In genomic region chr13:62897927-62898646, GRCm38 (mm10) we compare ENCODE assay signal across 26 mouse cellular contexts. TPM values are rescaled to one million over a fixed set of nuclear protein-coding genes. Genes with fewer than 3 reads are reported as not detected.
A peak's percentile ranks its signal among the peaks of the same experiment; 100 is the strongest.
DNase-seq lines count a peak whose midpoint lies in the region; ATAC-seq and TF ChIP-seq lines count a peak whose summit lies in the region.
"Had no signal": no experiment of that assay in that cellular context is flagged by ENCODE, and none has a peak within 500 bp of the region (broad histone marks: within the 10 kb centered on the region; RNA-seq: fewer than 3 reads in every experiment).

No protein-coding gene starts in this region.

- no peaks in the 10 kb centered on the region for H3K36me3 ChIP-seq in forebrain, embryonic 16.5 days (ENCODE audit: control insufficient read depth, insufficient read depth)
- no peaks in the 10 kb centered on the region for H3K36me3 ChIP-seq in forebrain, embryonic 10.5 days (replicated peaks)
- no peaks in the 10 kb centered on the region for H3K36me3 ChIP-seq in heart, adult 2 months (ENCODE audit: control insufficient read depth, insufficient read depth, low read length)
- no peaks in the 10 kb centered on the region for H3K36me3 ChIP-seq in kidney, embryonic 16.5 days (ENCODE audit: insufficient read depth, low read length)
- H3K36me3 ChIP-seq: embryonic facial prominence, embryonic 15.5 days; heart, embryonic 13.5 days; limb, embryonic 13.5 days; neural tube, embryonic 13.5 days had no signal

- H3K4me3 ChIP-seq in forebrain, embryonic 16.5 days (replicated peaks; ENCODE audit: low read length): no peak overlapping the region
- no peak overlapping the region for H3K4me3 ChIP-seq in forebrain, embryonic 10.5 days
- no peak overlapping the region for H3K4me3 ChIP-seq in layer of hippocampus, adult 2 months
- H3K4me3 ChIP-seq in heart, adult 2 months: no peak overlapping the region
- H3K4me3 ChIP-seq in kidney, embryonic 16.5 days (ENCODE audit: low read length): no peak overlapping the region
- H3K4me3 ChIP-seq: embryonic facial prominence, embryonic 15.5 days; heart, embryonic 13.5 days; limb, embryonic 13.5 days; neural tube, embryonic 13.5 days had no signal

- no peaks in the 10 kb centered on the region for H3K4me1 ChIP-seq in forebrain, embryonic 16.5 days (replicated peaks; ENCODE audit: control insufficient read depth, insufficient read depth, low read length)
- H3K4me1 ChIP-seq in forebrain, embryonic 10.5 days: peaks cover 8% of the 10 kb centered on the region
- H3K4me1 ChIP-seq in heart, adult 2 months (ENCODE audit: control insufficient read depth, insufficient read depth, low read length): no peaks in the 10 kb centered on the region
- H3K4me1 ChIP-seq in kidney, embryonic 16.5 days (ENCODE audit: insufficient read depth, low read length): no peaks in the 10 kb centered on the region
- H3K4me1 ChIP-seq: embryonic facial prominence, embryonic 15.5 days; heart, embryonic 13.5 days; limb, embryonic 13.5 days; neural tube, embryonic 13.5 days had no signal

- 86% methylated on average over 4 of the region's 4 CpGs for WGBS in forebrain, embryonic 16.5 days
- 89% methylated on average over 4 of the region's 4 CpGs for WGBS in forebrain, embryonic 10.5 days
- WGBS in heart, adult 2 months: 84% methylated on average over 4 of the region's 4 CpGs
- WGBS in kidney, embryonic 16.5 days: 87% methylated on average over 4 of the region's 4 CpGs

- no peak overlapping the region for H3K27ac ChIP-seq in forebrain, embryonic 16.5 days (ENCODE audit: low read length)
- H3K27ac ChIP-seq in forebrain, embryonic 10.5 days: no peak overlapping the region
- H3K27ac ChIP-seq in layer of hippocampus, adult 2 months: peak overlapping the region; percentile 57
- no peak overlapping the region for H3K27ac ChIP-seq in heart, adult 2 months
- no peak overlapping the region for H3K27ac ChIP-seq in kidney, embryonic 16.5 days (ENCODE audit: low read length)
- H3K27ac ChIP-seq: embryonic facial prominence, embryonic 15.5 days; heart, embryonic 13.5 days; kidney, postnatal 0 days; limb, embryonic 13.5 days; liver, embryonic 14.5 days; neural tube, embryonic 13.5 days; stomach, postnatal 0 days had no signal

- TF ChIP-seq EP300 in heart, adult 2 months (IDR thresholded peaks at IDR 0.05; ENCODE audit: insufficient read depth, low read depth, low read length): no peak

- no peak overlapping the region for H3K9ac ChIP-seq in forebrain, embryonic 16.5 days (replicated peaks; ENCODE audit: low read depth, low read length)
- H3K9ac ChIP-seq in heart, adult 2 months (ENCODE audit: low read depth, low read length): no peak overlapping the region
- no peak overlapping the region for H3K9ac ChIP-seq in kidney, embryonic 16.5 days (replicated peaks; ENCODE audit: low read length)
- H3K9ac ChIP-seq: embryonic facial prominence, embryonic 15.5 days; heart, embryonic 13.5 days; limb, embryonic 13.5 days; liver, embryonic 14.5 days; neural tube, embryonic 13.5 days had no signal

- no peaks in the 10 kb centered on the region for H3K9me3 ChIP-seq in forebrain, embryonic 16.5 days (ENCODE audit: control insufficient read depth, low read length)
- no peaks in the 10 kb centered on the region for H3K9me3 ChIP-seq in forebrain, embryonic 10.5 days
- H3K9me3 ChIP-seq in kidney, embryonic 16.5 days (ENCODE audit: low read length): no peaks in the 10 kb centered on the region
- H3K9me3 ChIP-seq: embryonic facial prominence, embryonic 15.5 days; heart, embryonic 13.5 days; limb, embryonic 13.5 days; neural tube, embryonic 13.5 days had no signal

- no peak for TF ChIP-seq POLR2A in heart, adult 2 months (IDR thresholded peaks at IDR 0.05; ENCODE audit: insufficient read depth, low read depth, low read length)

- no peak for DNase-seq in forebrain, embryonic 10.5 days (ENCODE audit: extremely low spot score, low spot score)
- peak in 1 of 2 experiments; percentile 39 for DNase-seq in layer of hippocampus, adult 2 months (ENCODE audit: low spot score in 2 of 2)
- no peak for DNase-seq in layer of hippocampus, postnatal 25 days (ENCODE audit: extremely low spot score in 1 of 2, low spot score in 1 of 2)
- DNase-seq in right cerebral cortex, postnatal 10 days (ENCODE audit: low spot score in 2 of 2): peak; percentile 74 to 82
- DNase-seq in right cerebral cortex, adult 18-20 months: no peak
- no peak for DNase-seq in heart, adult 2 months
- DNase-seq: adrenal gland, postnatal 14 days; embryo, embryonic 11 days; heart, postnatal 36 days had no signal

- H3K4me2 ChIP-seq in forebrain, embryonic 16.5 days (ENCODE audit: low read length): no peak overlapping the region
- no peak overlapping the region for H3K4me2 ChIP-seq in kidney, embryonic 16.5 days (replicated peaks; ENCODE audit: low read depth, low read length)
- H3K4me2 ChIP-seq: embryonic facial prominence, embryonic 15.5 days; heart, embryonic 13.5 days; limb, embryonic 13.5 days; neural tube, embryonic 13.5 days had no signal

- H3K79me2 ChIP-seq in heart, adult 2 months (replicated peaks; ENCODE audit: control insufficient read depth, insufficient read depth, low read length): no peaks in the 10 kb centered on the region

- ATAC-seq in forebrain, embryonic 16.5 days: peak; percentile 57; the same call in 1 of the 2 replicates
- no peak for ATAC-seq in kidney, embryonic 16.5 days (ENCODE audit: low FRiP score, low TSS enrichment)
- ATAC-seq: activated CD4-positive, CD25-positive, alpha-beta regulatory T cell, adult 4 months; intestine, embryonic 16.5 days; Patski had no signal

- TF ChIP-seq CTCF in layer of hippocampus, adult 2 months (conservative IDR thresholded peaks at IDR 0.05): no peak
- TF ChIP-seq CTCF in heart, adult 2 months (IDR thresholded peaks at IDR 0.05): no peak

- intact Hi-C loops in heart, adult 2 months (cut with DNase I): no loop called here

- H3K27me3 ChIP-seq in forebrain, embryonic 16.5 days (replicated peaks; ENCODE audit: control insufficient read depth, insufficient read depth, low read length): no peaks in the 10 kb centered on the region
- no peaks in the 10 kb centered on the region for H3K27me3 ChIP-seq in forebrain, embryonic 10.5 days (ENCODE audit: poor library complexity, severe bottlenecking)
- no peaks in the 10 kb centered on the region for H3K27me3 ChIP-seq in heart, adult 2 months (ENCODE audit: control insufficient read depth, insufficient read depth, low read length)
- no peaks in the 10 kb centered on the region for H3K27me3 ChIP-seq in kidney, embryonic 16.5 days (ENCODE audit: insufficient read depth, low read length)
- H3K27me3 ChIP-seq: embryonic facial prominence, embryonic 15.5 days; heart, embryonic 13.5 days; limb, embryonic 13.5 days; neural tube, embryonic 13.5 days had no signal

RNA-seq across cellular contexts. Expression of gene Fbp1, which starts 10.0 kb away (rescaled TPM):
- polyA plus RNA-seq in forebrain, embryonic 16.5 days (2015; fragmentation: Nextera tagmentation; extraction: Ambion mirVana): 0.21 TPM in 1 of 2 replicates, not detected in the other
- polyA plus RNA-seq in forebrain, embryonic 10.5 days (2016; fragmentation: Nextera tagmentation; extraction: Ambion mirVana): not detected in 2 replicates
- total RNA-seq in layer of hippocampus, adult 2 months (2021): under 1 TPM in 1 of 2 experiments, not detected in 1; 0.61 TPM
- total RNA-seq in layer of hippocampus, postnatal 25 days (2021): under 1 TPM in 1 of 2 experiments, not detected in 1; 0.39 TPM
- total RNA-seq in heart, adult 2 months (2021): not detected
- polyA plus RNA-seq in heart, adult 2 months (2012; rRNA removed): 0.51 and 0.94 TPM in 2 replicates
- 132 and 211 TPM in 2 replicates for polyA plus RNA-seq in kidney, embryonic 16.5 days (2015; fragmentation: Nextera tagmentation; extraction: Ambion mirVana)
- total RNA-seq: heart, postnatal 36 days had no signal
- polyA plus RNA-seq: activated CD4-positive, CD25-positive, alpha-beta regulatory T cell, adult 4 months; C2C12; forebrain, embryonic 11.5 days; Patski had no signal

RNA-seq across cellular contexts. Expression of gene Fbp2, which starts 39.9 kb away (rescaled TPM):
- 0.36 and 0.41 TPM in 2 replicates for polyA plus RNA-seq in forebrain, embryonic 16.5 days (2015; fragmentation: Nextera tagmentation; extraction: Ambion mirVana)
- 0.10 TPM in 1 of 2 replicates, not detected in the other for polyA plus RNA-seq in forebrain, embryonic 10.5 days (2016; fragmentation: Nextera tagmentation; extraction: Ambion mirVana)
- total RNA-seq in layer of hippocampus, adult 2 months (2021): not detected
- total RNA-seq in layer of hippocampus, postnatal 25 days (2021): not detected
- 10 to 100 TPM; 23.7 to 29.4 TPM for total RNA-seq in heart, adult 2 months (2021)
- 15.1 and 29.4 TPM in 2 replicates for polyA plus RNA-seq in heart, adult 2 months (2012; rRNA removed)
- 23.3 and 28.9 TPM in 2 replicates for polyA plus RNA-seq in kidney, embryonic 16.5 days (2015; fragmentation: Nextera tagmentation; extraction: Ambion mirVana)
- total RNA-seq: layer of hippocampus, postnatal 36 days; megakaryocyte progenitor cell, adult 5-6 weeks; monocyte, adult 5-6 weeks had no signal
- polyA plus RNA-seq: activated CD4-positive, CD25-positive, alpha-beta regulatory T cell, adult 4 months; C2C12; forebrain, embryonic 11.5 days; heart, embryonic 13.5 days had no signal

Comparison
In these comparisons a context has a peak if more than half of its experiments do, and no peak if none do; other contexts are left out.
1. DNase-seq: peak in right cerebral cortex, postnatal 10 days (2 of 2); none in forebrain, embryonic 10.5 days (single experiment), layer of hippocampus, postnatal 25 days (0 of 2), right cerebral cortex, adult 18-20 months (single experiment) and heart, adult 2 months (0 of 2).
2. RNA of gene Fbp1, which starts 10.0 kb away (polyA plus RNA-seq): 132 to 211 TPM in kidney, embryonic 16.5 days; 0.51 to 0.94 TPM in heart, adult 2 months, 0.21 TPM in forebrain, embryonic 16.5 days and not detected in forebrain, embryonic 10.5 days; every median in the first group is over 10 times any median in the second.
3. RNA of gene Fbp2, which starts 39.9 kb away (polyA plus RNA-seq): 23.3 to 28.9 TPM in kidney, embryonic 16.5 days and 15.1 to 29.4 TPM in heart, adult 2 months; 0.36 to 0.41 TPM in forebrain, embryonic 16.5 days and 0.10 TPM in forebrain, embryonic 10.5 days; every median in the first group is over 10 times any median in the second.